Mouse (Mus musculus) left cerebral cortex, adult 2 months (tissue): ENCODE measurements around the gene Dvl1. TPM values are rescaled to one million over a fixed set of nuclear protein-coding genes. Genes with fewer than 3 reads are reported as not detected.
A peak's percentile ranks its signal among the peaks of the same experiment; 100 is the strongest.

Source experiments
- DNase-seq, 2 experiments: peaks; one replicate each; pipeline ENCODE4 v3.0.0; 2021 to 2022; ENCODE audit warnings: low spot score in 2 of 2, mixed read lengths in 1 of 2; ENCODE audit errors: extremely low spot score in 1 of 2
- H3K27ac ChIP-seq: fragments of 200-600 bp; 2 replicates; pipeline ENCODE4 v1.8.1; 2022
- H3K4me3 ChIP-seq: fragments of 200-600 bp; 2 replicates; pipeline ENCODE4 v1.8.1; 2022
- CTCF ChIP-seq: fragments of 200-600 bp; IDR thresholded peaks from 2 replicates; pipeline ENCODE4 v1.8.1; 2022; ENCODE audit warnings: antibody characterized with exemption, mild to moderate bottlenecking, moderate library complexity
- intact Hi-C: fragments of 180-260 bp; cut with DNase I; formaldehyde crosslinking; loops from one replicate; pipeline ENCODE4 v1.15.1; 2025
- total RNA-seq, 2 experiments: library from RNA; stranded (reverse); gene quantifications; 2 replicates each; pipeline ENCODE4 v1.2.3; 2021

Gene Dvl1
- total RNA-seq, 2 experiments from 2014 or later = 94.0 to 96.3 TPM

- Histone ChIP-seq H3K4me3 (peak overlapping the region; percentile 38), H3K27ac (no peak overlapping the region)
- peak in 1 of 2 experiments; percentile 36 for DNase-seq
- intact Hi-C loops = no loop called here
- peak; percentile 22 for TF ChIP-seq CTCF
Observed at GRCm38 (mm10) chr4:155841003-155841454, 6.2 kb upstream of the Dvl1 start.

DNA sequence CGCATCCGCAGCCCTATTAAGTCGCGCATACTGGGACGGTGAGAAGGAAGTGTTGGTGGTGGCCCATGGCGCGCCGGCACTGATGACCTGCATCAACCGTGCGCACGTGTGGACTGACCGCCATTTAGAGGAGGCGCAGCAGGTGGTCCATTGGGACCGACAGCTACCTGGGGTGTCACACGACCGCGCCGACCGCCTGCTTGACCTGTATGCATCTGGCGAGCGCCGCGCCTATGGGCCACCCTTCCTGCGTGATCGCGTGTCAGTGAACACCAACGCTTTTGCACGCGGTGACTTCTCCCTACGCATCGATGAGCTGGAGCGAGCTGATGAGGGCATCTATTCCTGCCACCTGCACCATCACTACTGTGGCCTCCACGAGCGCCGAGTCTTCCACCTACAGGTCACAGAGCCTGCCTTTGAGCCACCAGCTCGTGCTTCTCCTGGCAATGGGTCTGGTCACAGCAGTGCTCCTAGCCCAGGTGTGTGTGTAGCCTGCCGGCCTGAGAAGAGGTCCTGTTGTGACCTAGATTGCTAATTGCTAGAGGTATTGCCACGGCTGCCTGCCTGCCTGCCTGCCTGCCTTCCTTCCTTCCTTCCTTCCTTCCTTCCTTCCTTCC, 5.4 kb upstream of the Dvl1 start:
- intact Hi-C loops = no loop called here
- TF ChIP-seq CTCF = no peak
- DNase-seq = no peak
- no peak overlapping the region for H3K4me3 ChIP-seq
- H3K27ac ChIP-seq = no peak overlapping the region

- Histone ChIP-seq H3K27ac (no peak overlapping the region), H3K4me3 (no peak overlapping the region)
- DNase-seq = no peak
- TF ChIP-seq CTCF = no peak
- intact Hi-C loops = no loop called here
Observed at GRCm38 (mm10) chr4:155843231-155843630, 4.0 kb upstream of the Dvl1 start.

- peak in 1 of 2 experiments; percentile 32 for DNase-seq
- H3K4me3 ChIP-seq = peak overlapping the region; percentile 77
- peak overlapping the region; percentile 75 for H3K27ac ChIP-seq
- intact Hi-C loops = loop anchor here (2.0 kb wide), 1 partner anchor 17 kb away; the partner anchor contains the start of gene Aurkaip1
- no peak for TF ChIP-seq CTCF
Observed at GRCm38 (mm10) chr4:155847591-155848352, 570 bp downstream of the Dvl1 start.

GRCm38 (mm10) chr4:155848434-155849095, 1.4 kb downstream of the Dvl1 start:
- peak overlapping the region; percentile 77 for H3K4me3 ChIP-seq
- DNase-seq = no peak
- no peak overlapping the region; the same call in 1 of the 2 replicates for H3K27ac ChIP-seq
- TF ChIP-seq CTCF = no peak
- intact Hi-C loops = no loop called here

DNA sequence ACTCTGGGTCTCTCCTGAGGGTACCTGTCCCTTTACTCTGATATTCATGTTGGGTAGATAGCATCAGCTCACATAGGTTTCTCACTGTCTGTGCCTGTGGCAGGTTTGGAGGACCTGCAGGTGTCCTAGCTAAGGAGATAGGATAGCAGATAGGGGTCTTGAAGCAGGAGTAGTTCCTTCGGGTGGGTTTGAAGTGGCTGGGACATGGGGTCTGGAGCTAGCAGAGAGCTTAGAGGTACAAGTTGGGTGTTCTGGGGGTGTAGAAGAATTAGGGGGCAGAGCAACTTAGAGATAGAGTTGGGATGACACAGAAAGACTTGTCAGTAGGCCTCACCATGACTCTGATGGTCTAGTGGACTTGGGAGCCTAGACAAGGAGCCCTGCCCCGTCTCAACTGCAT, 2.2 kb downstream of the Dvl1 start:
- intact Hi-C loops = no loop called here
- no peak for TF ChIP-seq CTCF
- Histone ChIP-seq H3K27ac (no peak overlapping the region), H3K4me3 (no peak overlapping the region)
- no peak for DNase-seq

DNA sequence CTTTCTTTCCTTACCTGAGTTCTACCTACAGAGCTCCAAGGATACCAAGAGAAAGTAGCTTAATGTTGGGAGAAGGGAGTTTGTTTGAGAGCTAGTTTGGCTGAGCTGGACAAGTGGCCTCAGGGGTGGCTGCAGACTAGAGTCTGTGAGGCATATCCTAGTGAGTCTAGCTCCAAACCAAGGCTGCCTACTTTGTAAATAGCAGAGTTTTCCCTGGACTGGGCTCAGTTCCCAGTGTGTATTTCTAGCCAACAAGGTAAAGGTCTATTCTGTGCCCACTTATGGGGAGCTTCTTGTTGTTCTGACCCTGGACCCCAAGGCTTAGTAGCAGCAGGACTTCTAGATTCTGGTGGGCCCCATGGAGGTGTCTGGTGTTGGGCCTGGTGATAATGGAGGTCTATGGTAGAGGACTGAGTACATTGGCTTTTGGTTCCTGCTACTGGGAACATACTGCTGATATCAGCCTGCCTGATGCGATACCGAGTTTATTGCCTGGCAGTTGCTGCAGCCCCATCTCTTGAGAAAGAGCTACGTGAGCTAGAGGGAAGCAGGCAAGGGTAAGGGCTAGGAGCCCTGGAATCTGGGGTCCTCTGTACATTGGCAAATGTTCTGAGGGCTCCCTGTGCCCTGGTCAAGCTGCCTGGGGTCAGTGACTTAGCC, 2.7 kb downstream of the Dvl1 start:
- H3K27ac ChIP-seq = no peak overlapping the region
- no peak for DNase-seq
- intact Hi-C loops = no loop called here
- no peak overlapping the region for H3K4me3 ChIP-seq
- no peak for TF ChIP-seq CTCF

- Histone ChIP-seq H3K4me3 (no peak overlapping the region), H3K27ac (no peak overlapping the region)
- intact Hi-C loops = no loop called here
- DNase-seq = no peak
- TF ChIP-seq CTCF = no peak
Observed at GRCm38 (mm10) chr4:155851368-155851767, 4.2 kb downstream of the Dvl1 start.

GRCm38 (mm10) chr4:155851951-155852411, 4.8 kb downstream of the Dvl1 start:
- no peak for TF ChIP-seq CTCF
- H3K27ac ChIP-seq = no peak overlapping the region
- intact Hi-C loops = no loop called here
- no peak overlapping the region for H3K4me3 ChIP-seq
- DNase-seq = no peak

DNA sequence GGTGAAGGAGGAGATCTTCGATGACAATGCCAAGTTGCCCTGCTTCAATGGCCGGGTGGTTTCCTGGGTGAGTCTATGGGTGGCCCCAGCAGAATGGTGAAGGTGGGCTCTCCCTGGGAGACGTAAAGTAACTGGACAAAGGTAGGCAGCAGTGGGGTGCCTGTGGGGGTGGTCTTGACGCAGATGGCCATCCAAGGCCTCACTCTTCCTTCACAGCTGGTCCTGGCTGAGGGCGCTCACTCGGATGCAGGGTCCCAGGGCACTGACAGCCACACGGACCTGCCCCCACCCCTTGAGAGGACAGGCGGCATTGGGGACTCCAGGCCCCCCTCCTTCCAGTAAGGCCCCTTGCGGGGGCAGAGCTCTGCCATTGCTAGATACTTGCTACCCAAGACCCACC, 6.2 kb downstream of the Dvl1 start:
- Histone ChIP-seq H3K27ac (no peak overlapping the region), H3K4me3 (no peak overlapping the region)
- TF ChIP-seq CTCF = no peak
- intact Hi-C loops = no loop called here
- no peak for DNase-seq

DNA sequence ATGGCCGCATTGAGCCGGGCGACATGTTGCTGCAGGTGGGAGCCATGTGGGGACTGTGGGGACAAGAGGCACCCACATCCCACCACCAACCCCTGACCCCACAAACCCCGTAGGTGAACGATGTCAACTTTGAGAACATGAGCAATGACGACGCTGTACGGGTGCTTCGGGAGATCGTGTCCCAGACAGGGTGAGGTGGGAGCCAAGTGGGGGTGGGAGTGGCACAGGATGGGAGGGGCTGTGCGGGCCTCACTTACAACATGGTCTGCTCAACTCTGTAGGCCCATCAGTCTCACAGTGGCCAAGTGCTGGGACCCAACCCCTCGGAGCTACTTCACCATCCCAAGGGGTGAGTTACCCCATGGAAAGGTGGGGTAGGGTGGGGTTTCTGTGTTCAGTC, 7.8 kb downstream of the Dvl1 start:
- Histone ChIP-seq H3K4me3 (no peak overlapping the region), H3K27ac (no peak overlapping the region)
- intact Hi-C loops = no loop called here
- no peak for TF ChIP-seq CTCF
- no peak for DNase-seq

DNA sequence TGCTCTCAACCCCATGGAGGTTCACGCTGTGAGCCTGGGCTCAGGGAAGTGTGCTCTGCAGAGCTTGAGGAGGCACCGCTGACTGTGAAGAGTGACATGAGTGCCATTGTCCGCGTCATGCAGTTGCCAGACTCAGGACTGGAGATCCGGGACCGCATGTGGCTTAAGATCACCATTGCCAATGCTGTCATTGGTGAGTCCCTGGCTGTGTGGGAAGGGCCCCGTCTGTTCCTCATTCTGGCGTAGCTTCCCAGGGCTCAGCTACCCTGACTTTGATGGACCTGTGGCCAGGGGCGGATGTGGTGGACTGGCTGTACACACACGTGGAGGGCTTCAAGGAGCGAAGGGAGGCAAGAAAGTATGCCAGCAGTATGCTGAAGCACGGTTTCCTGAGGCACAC, 8.9 kb downstream of the Dvl1 start:
- TF ChIP-seq CTCF = no peak
- no peak for DNase-seq
- Histone ChIP-seq H3K27ac (no peak overlapping the region), H3K4me3 (no peak overlapping the region)
- intact Hi-C loops = no loop called here
